Mouse (Mus musculus) liver, adult 2 months (tissue): Measurements from ENCODE around the gene Agpat2.

Experiments used
- CTCF ChIP-seq: fragments of 200-500 bp; IDR thresholded peaks from 2 replicates; pipeline ENCODE4 v1.5.1; 2011; ENCODE audit warnings: low read depth, low read length, control low read depth
- POLR2A ChIP-seq: fragments of 200-500 bp; IDR thresholded peaks from 2 replicates; pipeline ENCODE4 v1.6.1; 2011; ENCODE audit warnings: low read length, control low read depth; ENCODE audit not compliant: insufficient read depth; ENCODE audit errors: extremely low read depth

DNA sequence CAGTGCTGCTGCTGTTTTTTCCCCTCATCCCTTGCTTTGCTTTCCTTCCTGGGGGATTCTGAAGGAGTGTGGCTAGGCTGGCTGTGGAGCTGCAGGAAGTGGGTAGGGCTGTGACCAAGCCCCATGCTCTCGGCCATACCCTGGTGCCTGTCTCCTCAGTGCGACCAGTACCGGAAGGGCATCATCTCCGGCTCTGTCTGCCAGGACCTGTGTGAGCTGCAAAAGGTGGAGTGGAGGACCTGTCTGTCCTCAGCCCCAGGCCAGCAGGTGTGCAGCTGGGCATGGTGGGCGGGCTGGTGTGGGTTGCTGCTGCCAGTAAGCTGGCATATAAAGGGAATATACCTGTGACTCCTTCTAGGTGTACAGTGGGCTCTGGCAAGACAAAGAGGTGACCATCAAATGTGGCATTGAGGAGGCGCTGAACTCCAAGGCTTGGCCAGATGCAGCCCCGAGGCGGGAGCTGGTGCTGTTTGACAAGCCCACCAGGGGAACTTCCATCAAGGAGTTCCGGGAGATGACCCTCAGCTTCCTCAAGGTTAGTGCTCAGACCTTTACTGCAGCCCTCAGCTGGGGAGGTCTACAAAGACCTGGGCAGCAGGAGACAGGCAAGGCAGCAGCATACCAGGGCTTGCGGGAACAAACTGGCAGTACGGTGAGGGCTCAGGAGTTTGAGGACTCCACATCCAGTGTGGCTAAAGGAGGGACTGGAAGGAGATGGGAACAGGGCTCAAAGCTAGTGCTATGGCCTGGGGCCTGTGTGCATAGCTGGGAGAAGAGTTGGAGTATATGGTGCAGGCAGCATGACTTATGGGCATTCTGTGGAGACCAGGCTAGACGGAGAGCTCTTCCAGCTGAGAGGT, 30.6 kb upstream of the Agpat2 start:
- TF ChIP-seq CTCF (no peak), POLR2A (no peak)
